Mouse (Mus musculus) G1E (cell line): ENCODE measurements around the gene Lpin2. TPM values are rescaled to one million over a fixed set of nuclear protein-coding genes. Genes with fewer than 3 reads are reported as not detected.
A peak's percentile ranks its signal among the peaks of the same experiment; 100 is the strongest.

ENCODE experiments used
- ATAC-seq: 2 replicates; pipeline ENCODE4 v1.8.0; 2016; ENCODE audit warnings: mild to moderate bottlenecking; ENCODE audit not compliant: insufficient number of reproducible peaks, poor library complexity, low FRiP score, severe bottlenecking; ENCODE audit errors: extremely low read depth
- DNase-seq: peaks from one replicate; pipeline ENCODE4 v3.0.0; 2012; ENCODE audit warnings: low spot score
- H3K27me3 ChIP-seq: 2 replicates; pipeline ENCODE4 v1.6.1; 2012; ENCODE audit warnings: mild to moderate bottlenecking, low read length, inconsistent platforms; ENCODE audit not compliant: insufficient read depth
- H3K36me3 ChIP-seq: replicated peaks from 2 replicates; pipeline ENCODE3; 2012; ENCODE audit warnings: mild to moderate bottlenecking, inconsistent platforms
- H3K4me1 ChIP-seq: 2 replicates; pipeline ENCODE4 v1.6.1; 2012; ENCODE audit warnings: low read depth, low read length, inconsistent platforms, mixed read lengths; ENCODE audit not compliant: insufficient read depth
- H3K4me3 ChIP-seq: 2 replicates; pipeline ENCODE4 v1.5.1; 2012; ENCODE audit warnings: low read depth, mild to moderate bottlenecking, inconsistent platforms, low read length, moderate library complexity, mixed read lengths
- H3K9me3 ChIP-seq: replicated peaks from 2 replicates; pipeline ENCODE4 v1.6.1; 2012; ENCODE audit warnings: inconsistent platforms
- CTCF ChIP-seq: IDR thresholded peaks from 2 replicates; pipeline ENCODE4 v1.5.1; 2012; ENCODE audit warnings: low read depth, low read length, inconsistent platforms, mixed read lengths
- GATA1 ChIP-seq: IDR thresholded peaks from 2 replicates; pipeline ENCODE4 v1.6.1; 2012; ENCODE audit warnings: borderline replicate concordance, low read length, inconsistent platforms, mixed read lengths
- GATA2 ChIP-seq: IDR thresholded peaks from 2 replicates; pipeline ENCODE4 v1.6.1; 2012; ENCODE audit warnings: low read depth, low read length, inconsistent platforms, borderline replicate concordance
- POLR2AphosphoS5 ChIP-seq: IDR thresholded peaks from 2 replicates; pipeline ENCODE4 v1.6.1; 2012; ENCODE audit warnings: low read depth, low read length, inconsistent platforms; ENCODE audit not compliant: insufficient replicate concordance
- TAL1 ChIP-seq: conservative IDR thresholded peaks from 2 replicates; pipeline ENCODE4 v1.6.1; 2012; ENCODE audit warnings: low read depth, low read length, inconsistent platforms, mixed read lengths
- polyA plus RNA-seq: library from polyadenylated mRNA; stranded (reverse); fragments of >175 nt; gene quantifications from 2 replicates; pipeline ENCODE4 v1.2.3, GENCODE M21; 2012
- total RNA-seq, 2 experiments: library from RNA; stranded (forward) in 1 of 2; stranded (reverse) in 1 of 2; fragments of 200-1000 nt in 1 of 2; fragments of >200 nt in 1 of 2; fragmentation: Nextera tagmentation in 1 of 2; gene quantifications; 2 replicates each; pipeline ENCODE4 v1.2.3; 2014 to 2017

Gene Lpin2
- total and polyA plus RNA-seq, 3 experiments, result 44.3 to 169 (median 155) TPM

DNA sequence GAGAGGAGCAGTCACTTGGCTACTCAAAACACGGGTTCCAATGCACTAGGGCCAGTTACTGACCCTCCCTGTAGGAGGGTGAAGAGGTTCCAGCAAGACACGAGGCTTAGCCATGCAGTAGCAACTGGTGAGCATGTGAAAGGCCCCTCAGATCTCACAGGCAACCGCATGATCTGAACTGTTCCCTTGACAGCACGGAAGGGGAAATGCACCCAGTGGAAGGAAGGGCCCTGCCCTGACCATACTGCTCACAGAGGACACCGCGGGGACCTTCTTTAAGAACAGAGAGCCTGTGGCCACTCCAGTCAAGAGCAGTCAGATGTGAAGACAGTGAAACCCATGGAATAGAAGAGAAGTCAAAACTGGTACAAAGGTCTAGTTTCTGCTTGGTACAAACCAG is 80.8 kb downstream of the Lpin2 start:
- ATAC-seq (no peak), DNase-seq (no peak)
- H3K4me3 ChIP-seq, result no peak overlapping the region
- TF ChIP-seq GATA2 (no peak), POLR2AphosphoS5 (no peak), GATA1 (no peak), TAL1 (no peak), CTCF (no peak)
- H3K9me3 ChIP-seq, result no peaks in the 10 kb centered on the region
- H3K27me3 ChIP-seq, result no peaks in the 10 kb centered on the region
- H3K36me3 ChIP-seq, result peaks cover 64% of the 10 kb centered on the region
- H3K4me1 ChIP-seq, result peaks cover 81% of the 10 kb centered on the region

GRCm38 (mm10) chr17:71264739-71265138 is 82.4 kb downstream of the Lpin2 start:
- TF ChIP-seq TAL1, result peak; percentile 28; the same call in 1 of the 2 replicates
- TF ChIP-seq POLR2AphosphoS5, result no peak
- H3K27me3 ChIP-seq, result no peaks in the 10 kb centered on the region
- H3K4me3 ChIP-seq, result peak overlapping the region; percentile 45; the same call in 1 of the 2 replicates
- no peaks in the 10 kb centered on the region for H3K9me3 ChIP-seq
- DNase-seq, result peak; percentile 61
- H3K36me3 ChIP-seq, result peaks cover 64% of the 10 kb centered on the region
- H3K4me1 ChIP-seq, result peaks cover 75% of the 10 kb centered on the region
- ATAC-seq, result peak; percentile 58

- ATAC-seq (no peak), DNase-seq (no peak)
- peaks cover 70% of the 10 kb centered on the region for H3K4me1 ChIP-seq
- H3K9me3 ChIP-seq, result no peaks in the 10 kb centered on the region
- no peaks in the 10 kb centered on the region for H3K27me3 ChIP-seq
- peaks cover 68% of the 10 kb centered on the region for H3K36me3 ChIP-seq
- no peak overlapping the region for H3K4me3 ChIP-seq
- TF ChIP-seq POLR2AphosphoS5 (no peak), GATA2 (no peak), GATA1 (no peak)
Measured at GRCm38 (mm10) chr17:71265336-71266051, 83.1 kb downstream of the Lpin2 start.

- peaks cover 69% of the 10 kb centered on the region for H3K36me3 ChIP-seq
- ATAC-seq, result no peak
- peaks cover 60% of the 10 kb centered on the region for H3K4me1 ChIP-seq
- H3K27me3 ChIP-seq, result no peaks in the 10 kb centered on the region
- no peaks in the 10 kb centered on the region for H3K9me3 ChIP-seq
- TF ChIP-seq POLR2AphosphoS5 (no peak), GATA1 (no peak), GATA2 (no peak), TAL1 (no peak), CTCF (no peak)
- no peak overlapping the region for H3K4me3 ChIP-seq
- DNase-seq, result no peak
Measured at GRCm38 (mm10) chr17:71267374-71267773, 85.0 kb downstream of the Lpin2 start.

DNA sequence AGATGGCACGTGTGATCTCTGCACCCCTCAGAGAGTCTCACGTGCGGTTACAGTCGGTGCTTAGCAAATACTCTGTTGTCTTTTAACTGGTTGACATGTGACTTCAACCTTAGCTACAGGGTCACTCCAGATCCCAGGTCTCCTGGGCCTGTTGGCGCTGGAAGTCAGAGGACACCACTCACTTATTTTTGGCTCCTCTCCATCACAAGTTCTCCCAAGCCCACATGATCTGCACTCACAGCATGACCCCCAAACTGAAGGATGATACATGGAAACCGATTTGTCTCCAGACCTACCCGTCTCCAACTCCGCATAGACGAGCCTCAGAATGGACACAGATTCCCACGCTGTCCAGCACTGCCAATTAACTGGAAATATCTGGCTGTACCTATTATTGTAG is 85.8 kb downstream of the Lpin2 start:
- no peak overlapping the region for H3K4me3 ChIP-seq
- ATAC-seq, result no peak

GRCm38 (mm10) chr17:71268599-71268998 is 86.2 kb downstream of the Lpin2 start:
- ATAC-seq (no peak), DNase-seq (no peak)
- peaks cover 53% of the 10 kb centered on the region for H3K4me1 ChIP-seq
- H3K27me3 ChIP-seq, result no peaks in the 10 kb centered on the region
- TF ChIP-seq CTCF, result no peak
- TF ChIP-seq GATA1, result no peak
- no peak for TF ChIP-seq POLR2AphosphoS5
- no peak for TF ChIP-seq GATA2
- no peak for TF ChIP-seq TAL1
- H3K36me3 ChIP-seq, result peaks cover 72% of the 10 kb centered on the region
- no peaks in the 10 kb centered on the region for H3K9me3 ChIP-seq
- H3K4me3 ChIP-seq, result no peak overlapping the region

More for the DNA sequence above, 85.8 kb downstream of the Lpin2 start:
- DNase-seq, result no peak
- Histone ChIP-seq H3K27me3 (no peaks in the 10 kb centered on the region), H3K4me1 (peaks cover 57% of the 10 kb centered on the region), H3K36me3 (peaks cover 72% of the 10 kb centered on the region), H3K9me3 (no peaks in the 10 kb centered on the region)
- TF ChIP-seq GATA1, result no peak
- no peak for TF ChIP-seq GATA2
- no peak for TF ChIP-seq POLR2AphosphoS5
- TF ChIP-seq CTCF, result no peak
- no peak for TF ChIP-seq TAL1
